Mouse (Mus musculus): ENCODE measurements around the gene Olfr107.

Gene Olfr107

GRCm38 (mm10) chr17:37398926-37399325 is at the start of gene Olfr107:
Gene Olfr107, plus strand, starts transcription at chr17:37399226.
- in situ Hi-C loops (cut with MboI; ENCODE audit: low pct_unique_long_range_greater_than_20kb in 1 of 2, low sequenced_read_pairs in 2 of 2, unreplicated experiment in 1 of 2) = no loop called here

- in situ Hi-C loops (cut with MboI; ENCODE audit: low pct_unique_long_range_greater_than_20kb in 1 of 2, low sequenced_read_pairs in 2 of 2, unreplicated experiment in 1 of 2) = no loop called here
Measured at GRCm38 (mm10) chr17:37359282-37359681, 39.7 kb upstream of the Olfr107 start, which contains the start of gene Olfr104-ps. Gene Olfr104-ps, plus strand, starts transcription at chr17:37359582.

- in situ Hi-C loops (cut with MboI; ENCODE audit: low pct_unique_long_range_greater_than_20kb in 1 of 2, low sequenced_read_pairs in 2 of 2, unreplicated experiment in 1 of 2) = no loop called here
Measured at GRCm38 (mm10) chr17:37378733-37379132, 20.3 kb upstream of the Olfr107 start, which contains the start of gene Olfr105-ps. Gene Olfr105-ps, plus strand, starts transcription at chr17:37379033.

GRCm38 (mm10) chr17:37390093-37390492 is 8.9 kb upstream of the Olfr107 start, which contains the start of gene Olfr106-ps:
Gene Olfr106-ps, plus strand, starts transcription at chr17:37390393.
- in situ Hi-C loops (cut with MboI; ENCODE audit: low pct_unique_long_range_greater_than_20kb in 1 of 2, low sequenced_read_pairs in 2 of 2, unreplicated experiment in 1 of 2) = no loop called here

- in situ Hi-C loops (cut with MboI; ENCODE audit: low pct_unique_long_range_greater_than_20kb in 1 of 2, low sequenced_read_pairs in 2 of 2, unreplicated experiment in 1 of 2) = no loop called here
Measured at GRCm38 (mm10) chr17:37413380-37413779, 14.4 kb downstream of the Olfr107 start.

- in situ Hi-C loops (cut with MboI; ENCODE audit: low pct_unique_long_range_greater_than_20kb in 1 of 2, low sequenced_read_pairs in 2 of 2, unreplicated experiment in 1 of 2) = no loop called here
Measured at GRCm38 (mm10) chr17:37445180-37445579, 46.2 kb downstream of the Olfr107 start, which contains the start of gene Olfr108. Gene Olfr108, plus strand, starts transcription at chr17:37445480.
